Mouse (Mus musculus) ovary, adult 18-20 months (tissue): ENCODE measurements around the gene Arpp21.
"Not testable (repeated sequence)": the region's sequence is repeated elsewhere in the genome, so short reads cannot be mapped to it uniquely, and the experiment has no call there.

Source experiments
- DNase-seq: peaks from one replicate; pipeline ENCODE4 v3.0.0; 2022; ENCODE audit warnings: low spot score, mixed read lengths

The Arpp21 gene

DNA sequence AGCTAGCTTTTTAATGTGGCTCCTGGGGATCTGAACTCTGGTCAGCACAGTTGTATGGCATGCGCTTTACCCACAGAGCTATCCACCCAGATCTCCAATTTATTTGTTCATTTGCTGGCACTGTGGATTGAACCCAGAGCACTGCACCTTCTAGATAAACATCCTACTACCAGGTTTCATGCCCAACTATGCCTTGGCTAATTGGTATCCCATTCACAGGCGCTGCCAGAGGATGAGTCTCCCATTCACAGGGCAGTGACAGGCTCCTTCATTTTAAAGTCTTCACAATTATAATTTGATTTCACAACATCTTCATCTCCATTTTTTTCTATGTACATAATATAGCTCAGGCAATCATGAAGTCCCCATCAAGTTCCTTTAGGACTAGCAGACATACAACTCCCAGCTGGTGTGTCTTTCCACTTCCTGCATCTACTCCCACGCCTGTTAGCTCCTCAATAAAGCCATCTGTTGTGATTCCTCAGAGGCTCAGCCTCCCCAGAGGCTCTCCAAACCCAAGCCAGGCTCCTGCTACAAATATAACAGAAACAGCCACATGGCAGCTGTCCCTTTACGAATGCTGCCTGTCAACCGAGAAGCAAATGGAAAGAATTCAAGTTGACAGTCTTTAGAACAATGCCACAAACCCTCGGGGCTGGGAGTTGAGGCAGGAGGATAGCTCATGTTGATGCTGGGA lies 133.4 kb downstream of the Arpp21 start:
- no peak for DNase-seq

DNA sequence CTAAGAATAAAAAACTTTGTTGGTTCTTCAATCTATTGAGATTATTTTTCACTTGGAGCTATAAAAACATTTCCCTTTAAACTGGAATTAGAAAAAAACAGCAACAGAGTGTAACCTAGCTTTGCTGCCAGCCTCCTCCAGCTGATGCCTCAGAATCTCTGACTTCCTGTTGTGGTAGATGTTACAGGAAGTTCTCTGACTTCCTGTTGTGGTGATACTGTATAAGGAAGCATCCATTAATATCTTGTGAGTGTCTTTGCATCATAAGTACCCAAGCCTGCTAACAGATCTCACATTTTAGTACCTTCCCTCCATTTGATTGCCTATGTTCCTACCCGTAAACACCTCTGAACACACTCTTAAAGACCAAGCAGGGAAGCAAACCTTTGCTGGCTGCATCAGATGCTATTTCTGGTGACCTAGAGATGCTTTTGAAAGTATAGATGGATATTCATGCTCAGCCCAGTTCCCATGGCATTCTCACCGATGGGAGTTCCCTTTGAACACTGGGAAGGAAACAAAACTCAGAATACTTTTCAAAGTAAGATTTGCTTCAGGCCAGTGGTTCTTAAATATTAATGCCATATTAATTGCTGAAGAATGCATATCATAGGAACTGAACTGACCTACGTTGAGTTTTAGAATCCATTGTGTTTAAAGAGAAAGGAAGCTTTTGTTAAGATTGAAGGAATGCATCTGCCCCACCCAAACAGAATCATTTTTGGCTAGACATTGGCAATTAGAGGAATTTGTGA lies 134.7 kb downstream of the Arpp21 start:
- no peak for DNase-seq

DNA sequence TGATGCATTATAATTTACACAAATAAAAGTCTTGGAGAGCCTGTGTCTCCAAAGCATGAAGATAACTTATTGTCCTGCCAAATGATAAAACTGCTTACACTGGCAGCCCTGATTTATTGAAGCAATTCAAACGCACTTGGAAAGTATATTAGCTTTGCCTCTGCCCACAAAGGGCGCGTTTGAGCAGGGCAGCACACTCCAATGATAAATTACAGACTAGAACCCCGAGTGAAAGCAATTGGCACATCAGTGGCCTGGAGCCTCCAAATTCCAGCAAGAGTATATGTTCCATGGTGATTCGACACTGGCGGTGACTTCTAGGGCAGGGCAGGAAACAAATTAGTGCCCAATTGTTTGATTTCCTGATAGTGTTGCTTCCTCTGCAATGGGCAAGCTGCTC lies 137.5 kb downstream of the Arpp21 start:
- DNase-seq = no peak

DNA sequence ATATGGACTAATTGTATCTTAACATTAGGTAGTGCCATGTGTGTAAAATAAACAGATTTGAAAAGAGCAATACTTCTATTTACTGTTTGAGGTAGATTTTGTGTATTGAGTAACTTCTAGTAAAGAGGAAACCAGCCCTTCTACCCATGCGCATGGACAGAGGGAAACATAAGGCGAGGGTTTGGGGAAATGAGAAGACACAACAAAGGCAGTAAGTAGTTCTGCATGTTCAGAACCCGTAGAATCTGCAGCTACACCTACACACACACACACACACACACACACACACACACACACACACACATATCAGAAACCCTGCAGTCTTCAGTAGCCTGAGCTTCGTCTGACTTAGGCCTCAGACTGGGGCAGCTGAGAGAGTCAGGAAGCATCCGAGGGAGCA lies 140.0 kb downstream of the Arpp21 start:
- no peak for DNase-seq

DNA sequence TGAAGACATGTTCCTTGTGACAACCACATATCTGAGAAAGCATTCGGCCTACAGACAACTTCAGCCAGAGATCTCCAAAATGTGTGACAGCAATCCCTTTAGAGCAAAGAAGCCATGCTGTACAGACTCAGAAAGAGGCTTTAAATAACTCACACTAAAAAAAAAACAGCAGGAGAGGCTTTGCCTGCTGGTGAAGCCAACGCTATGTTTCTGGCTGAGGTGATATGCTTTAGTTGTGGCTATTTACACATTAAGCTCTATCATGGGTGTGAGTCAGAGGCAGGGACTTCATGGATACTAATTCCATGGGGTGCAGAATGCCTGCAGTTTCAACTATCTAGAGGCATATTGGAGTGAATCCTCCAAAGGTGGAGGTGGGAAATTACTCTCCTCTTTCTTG lies 140.5 kb downstream of the Arpp21 start:
- DNase-seq = no peak

DNA sequence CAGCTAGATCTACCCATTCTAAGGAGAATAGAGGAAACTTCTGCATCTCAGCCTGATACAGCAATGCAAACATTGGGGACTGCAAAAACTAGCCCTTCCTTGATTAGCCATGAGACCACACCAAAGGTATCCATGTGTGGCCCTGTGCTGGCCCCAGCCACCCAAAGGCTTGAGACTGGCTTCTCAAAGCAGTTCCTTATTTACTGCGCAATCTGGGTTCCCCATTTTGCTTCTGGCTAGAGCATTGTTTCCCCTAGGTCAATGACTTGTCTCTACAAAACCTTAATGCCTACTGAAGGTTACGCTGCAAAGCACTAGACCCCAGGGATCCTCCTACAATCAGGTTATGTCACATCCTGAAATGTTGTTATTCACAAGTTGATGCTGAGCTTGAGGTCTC lies 156.8 kb downstream of the Arpp21 start:
- no peak for DNase-seq

DNA sequence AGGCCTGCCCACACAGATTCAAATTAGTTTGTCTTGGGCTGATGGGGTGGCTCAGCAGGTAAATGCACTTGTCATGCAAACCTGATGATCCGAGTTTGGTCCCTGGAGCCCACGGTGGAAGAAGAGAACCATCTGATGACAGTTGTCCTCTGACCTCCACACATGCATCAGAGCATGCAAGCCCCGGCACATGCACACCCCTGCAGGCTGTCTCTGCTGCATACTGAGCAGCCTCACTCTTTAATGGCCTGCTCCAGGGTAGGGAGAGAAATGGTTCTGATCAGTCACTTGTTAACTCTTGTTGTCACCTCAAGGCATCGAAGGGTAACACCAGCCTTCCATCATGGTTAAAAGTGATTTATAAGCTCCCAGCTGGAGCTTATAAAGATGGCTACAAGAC lies 157.3 kb downstream of the Arpp21 start:
- DNase-seq = no peak

DNA sequence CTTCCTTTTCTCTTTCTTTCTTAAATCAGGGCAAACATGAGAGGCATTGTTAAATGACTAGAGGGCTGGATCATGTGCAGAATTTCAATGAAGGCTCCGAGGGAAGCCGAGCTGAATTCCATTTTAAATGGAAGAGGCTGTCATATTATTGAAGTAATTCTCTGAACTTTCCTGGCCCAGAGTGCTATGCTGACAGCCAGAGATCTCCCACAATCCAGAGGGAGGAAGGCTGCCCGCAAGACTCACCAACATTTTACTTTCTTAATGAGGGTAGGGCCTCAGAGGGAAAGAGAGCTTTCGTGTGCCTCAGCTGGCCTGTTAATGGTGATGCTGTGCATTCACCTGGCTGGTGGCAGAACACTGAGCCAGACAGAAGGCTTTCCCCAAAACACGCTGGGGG lies 160.5 kb downstream of the Arpp21 start:
- no peak for DNase-seq

DNA sequence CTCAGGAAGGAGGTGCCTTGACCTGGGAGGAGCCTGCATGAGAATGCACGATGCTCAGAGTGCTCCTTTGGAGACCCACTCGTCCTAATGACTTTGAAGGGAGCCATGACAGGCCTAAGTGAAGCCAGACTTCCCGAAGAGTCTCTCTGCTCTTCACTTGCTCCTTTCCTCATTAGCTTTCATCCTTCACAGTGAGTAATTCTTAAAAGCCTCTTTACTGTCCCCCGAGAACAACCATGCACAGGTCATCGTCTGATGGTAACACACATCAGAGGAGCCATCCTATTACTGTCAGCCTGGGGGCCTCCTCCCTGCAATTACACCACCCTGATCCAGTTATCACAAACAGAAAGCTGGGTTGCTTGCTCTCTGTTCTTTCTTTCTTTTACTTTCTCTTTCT lies 160.9 kb downstream of the Arpp21 start:
- no peak for DNase-seq

DNA sequence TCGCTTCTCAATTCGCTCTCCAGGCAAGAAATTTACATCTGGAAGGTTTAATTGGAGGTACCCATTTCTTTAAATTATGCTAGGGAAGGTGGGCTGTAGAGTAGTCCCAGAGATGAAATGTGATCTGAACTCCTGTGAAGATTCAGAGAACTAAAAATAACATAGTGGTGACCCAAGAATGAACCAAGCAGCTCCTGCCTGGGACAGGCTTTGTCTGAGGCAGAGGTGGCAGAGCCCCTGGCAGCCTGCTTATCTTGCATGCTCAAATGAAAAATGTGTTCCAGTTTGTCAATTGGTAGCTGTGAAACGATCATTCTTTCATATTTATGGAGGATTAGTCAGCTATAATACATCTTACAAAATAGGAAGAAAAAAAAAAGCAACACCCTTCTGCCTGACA lies 164.4 kb downstream of the Arpp21 start:
- no peak for DNase-seq

DNA sequence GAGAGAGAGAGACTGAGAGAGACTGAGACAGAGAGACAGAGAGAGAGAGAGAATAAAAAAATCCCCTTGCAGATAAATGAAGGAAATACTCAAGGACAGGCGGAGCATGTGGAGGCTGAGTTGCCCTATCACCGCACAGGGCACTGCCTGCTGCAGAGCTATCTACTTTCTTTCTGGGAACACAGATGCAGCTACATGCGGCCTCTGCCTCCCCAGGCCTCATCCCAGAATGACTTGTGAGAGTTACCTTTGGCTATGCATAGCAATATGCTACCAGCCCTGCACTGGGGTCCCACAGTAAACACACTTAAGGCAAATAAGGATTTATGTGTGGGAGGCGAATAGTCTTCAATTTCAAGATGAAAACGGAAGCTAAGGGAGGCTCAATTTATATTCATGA lies 164.8 kb downstream of the Arpp21 start:
- DNase-seq = no peak

DNA sequence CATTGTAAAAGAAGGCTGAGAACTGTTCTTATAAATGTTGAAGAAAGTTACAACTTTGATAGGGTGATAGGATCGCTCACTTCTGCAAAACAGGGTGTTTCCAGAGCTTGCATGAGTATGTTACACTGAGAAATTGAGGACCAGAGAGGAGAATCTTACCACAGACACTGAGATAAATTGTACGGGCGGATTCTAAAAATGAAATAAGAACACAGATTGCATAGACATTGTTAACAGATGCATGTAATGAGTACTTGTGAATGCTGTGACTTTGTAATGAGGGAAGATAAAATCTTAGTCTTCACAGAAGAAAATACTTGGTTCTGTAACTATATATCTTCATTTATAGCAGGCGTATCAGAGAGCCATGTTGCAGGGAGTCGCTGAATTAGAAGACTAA lies 167.5 kb downstream of the Arpp21 start:
- no peak for DNase-seq

DNA sequence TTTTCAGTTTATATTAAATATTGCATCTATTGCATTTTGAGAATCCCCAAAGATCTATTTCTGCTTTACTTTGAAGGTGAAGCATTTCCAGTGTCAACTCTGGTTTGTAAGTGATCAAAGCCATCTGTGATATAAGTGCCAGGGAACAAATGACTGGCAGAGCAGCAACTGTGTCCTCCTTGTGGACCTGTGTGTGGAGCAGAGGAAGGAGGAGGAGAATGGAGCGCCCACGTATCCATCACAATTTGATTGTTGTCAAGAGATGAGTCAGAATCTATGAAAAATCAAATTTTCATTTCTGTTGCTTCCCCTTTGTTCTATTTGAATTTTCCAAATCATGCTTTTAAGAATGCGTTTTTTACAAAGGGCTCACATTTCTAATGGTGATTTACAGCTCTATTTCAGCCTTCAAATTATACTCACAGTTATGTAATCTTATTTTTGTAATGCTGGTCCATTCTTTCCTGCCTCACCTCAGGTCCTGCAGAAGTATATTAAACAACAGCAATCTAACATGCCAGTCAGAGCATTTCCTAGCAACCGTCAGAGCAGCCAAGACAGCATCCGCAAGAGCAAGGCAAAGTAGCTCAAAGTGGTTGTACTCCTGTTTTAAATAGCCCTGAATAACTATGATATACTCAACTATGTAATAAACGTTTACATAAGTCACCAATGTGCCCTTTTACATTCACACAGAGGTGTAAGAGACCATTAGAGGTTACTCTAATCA lies 174.9 kb downstream of the Arpp21 start:
- DNase-seq = no peak

DNA sequence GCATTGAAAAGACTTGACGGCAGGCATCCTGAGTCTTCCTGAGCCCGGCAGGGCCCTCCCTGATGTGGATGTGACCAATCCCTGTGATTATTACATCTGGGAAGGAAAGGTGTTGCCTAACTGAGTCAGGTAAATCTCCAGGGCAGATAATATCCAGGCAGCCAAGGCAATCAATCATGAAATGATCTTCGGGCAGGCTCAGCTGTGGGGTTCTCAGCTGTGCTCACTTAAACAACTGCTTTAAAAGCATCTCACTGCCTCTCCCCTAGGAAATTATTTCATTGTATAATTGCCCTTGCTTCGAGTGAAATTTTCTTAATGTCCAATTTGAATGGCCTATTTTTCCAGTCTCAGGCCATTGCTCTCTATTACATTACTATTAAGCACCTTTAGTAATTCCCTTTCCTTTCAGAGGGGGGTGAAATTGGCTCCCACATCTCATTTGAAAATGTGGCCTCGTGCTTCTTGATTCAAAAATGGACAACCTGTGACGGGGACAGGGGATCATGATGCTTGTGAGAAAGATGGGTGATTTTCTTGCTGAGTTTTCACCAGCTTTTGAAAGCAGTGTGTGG lies 180.8 kb downstream of the Arpp21 start:
- DNase-seq = no peak

DNA sequence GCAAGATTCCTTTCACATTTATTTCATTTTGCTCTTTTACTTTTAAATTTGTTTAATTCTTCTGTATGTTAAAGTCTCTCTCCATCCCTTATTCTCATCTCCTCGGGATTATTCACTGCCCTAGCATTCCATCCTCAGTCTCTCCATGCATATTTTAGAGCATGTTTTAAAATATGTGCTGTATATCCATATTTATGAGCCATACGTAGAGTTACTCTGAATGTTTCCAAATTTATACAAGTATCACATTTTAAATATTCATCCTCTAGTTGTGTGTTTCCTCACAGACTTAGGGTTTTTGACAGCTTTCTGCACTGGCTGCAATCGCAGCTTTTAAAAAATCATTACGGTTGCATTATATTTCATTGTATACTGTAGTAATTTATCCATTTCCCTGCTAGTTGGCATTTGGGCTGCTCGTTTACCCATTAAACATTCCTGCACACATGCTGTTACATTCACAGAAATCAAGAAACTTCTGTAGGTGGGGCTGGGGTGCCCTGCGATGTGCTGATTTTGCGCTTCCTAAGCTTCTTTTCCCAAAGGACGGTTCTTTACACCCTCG lies 187.8 kb downstream of the Arpp21 start:
- no peak for DNase-seq

DNA sequence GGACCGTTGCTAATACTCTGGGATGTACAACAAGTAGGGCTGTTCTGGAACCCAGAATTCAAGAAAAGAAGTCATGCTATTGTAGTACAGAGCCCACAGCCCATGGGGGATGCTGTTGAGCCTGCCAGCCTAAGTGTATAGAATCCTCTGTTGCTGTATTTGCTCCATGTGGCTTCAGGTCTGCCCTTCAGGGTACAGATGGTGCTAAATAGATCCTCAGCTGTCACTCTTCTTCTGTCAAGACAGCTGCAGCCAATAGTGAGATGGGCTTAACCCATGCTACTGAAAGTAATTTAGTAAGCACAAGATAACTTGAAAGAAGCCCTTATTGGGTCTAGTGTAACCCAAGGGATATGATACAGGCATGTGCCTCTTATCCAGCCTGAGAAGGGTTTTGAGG lies 195.2 kb downstream of the Arpp21 start:
- no peak for DNase-seq

DNA sequence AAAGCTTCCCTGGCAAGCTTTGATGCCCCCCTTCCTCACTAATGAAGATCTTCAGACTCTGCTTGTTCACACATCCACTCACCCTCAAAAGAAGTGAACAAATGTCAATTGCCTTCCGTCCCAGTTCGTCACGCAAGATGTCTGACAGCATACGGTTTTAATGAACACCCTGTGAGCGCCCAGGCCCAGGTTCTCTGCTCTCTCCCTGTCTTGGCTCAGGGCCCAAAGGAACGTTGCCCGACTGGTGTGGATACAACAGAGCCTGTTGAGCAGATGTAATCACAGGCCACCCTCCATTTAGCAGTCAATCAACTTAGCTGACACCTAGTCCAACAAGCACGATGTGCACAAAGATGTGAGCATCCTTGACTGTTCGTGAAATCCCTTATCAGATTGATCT lies 198.0 kb downstream of the Arpp21 start:
- DNase-seq = no peak

DNA sequence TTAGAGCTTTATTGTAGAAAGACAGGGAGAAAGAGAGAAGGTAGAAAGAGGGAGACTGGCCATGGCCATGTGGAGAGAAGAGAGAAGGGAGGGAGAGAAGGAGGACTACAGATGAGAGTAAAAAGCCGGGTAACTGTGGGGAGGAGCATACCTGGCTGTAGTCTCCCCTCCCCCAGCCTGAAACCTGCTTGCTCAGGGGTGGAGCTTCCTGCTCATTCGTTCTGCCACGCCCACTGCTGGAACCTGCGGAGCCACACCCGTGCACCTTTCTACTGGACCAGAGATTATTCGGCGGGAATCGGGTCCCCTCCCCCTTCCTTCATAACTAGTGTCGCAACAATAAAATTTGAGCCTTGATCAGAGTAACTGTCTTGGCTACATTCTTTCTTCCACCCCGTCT lies 201.9 kb downstream of the Arpp21 start:
- DNase-seq = not testable (repeated sequence)

DNA sequence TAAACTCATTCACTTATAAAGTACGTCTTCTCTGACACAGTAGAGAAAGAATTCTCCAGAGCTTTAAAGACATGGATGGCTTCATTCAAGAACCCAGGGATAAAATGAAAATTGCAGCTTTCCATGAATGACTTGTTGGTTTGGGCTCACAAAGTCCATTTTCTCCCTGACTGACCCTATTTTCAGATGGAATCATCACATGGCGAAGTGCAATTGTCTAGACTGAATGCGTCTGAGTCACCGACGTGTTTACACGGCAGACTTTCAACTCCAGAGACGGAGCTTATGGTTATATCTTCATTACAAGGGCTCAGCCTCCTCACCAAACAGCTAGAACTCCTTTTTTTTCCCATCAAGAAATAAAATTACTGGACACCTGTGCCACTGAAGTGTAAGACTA lies 203.6 kb downstream of the Arpp21 start:
- no peak for DNase-seq

DNA sequence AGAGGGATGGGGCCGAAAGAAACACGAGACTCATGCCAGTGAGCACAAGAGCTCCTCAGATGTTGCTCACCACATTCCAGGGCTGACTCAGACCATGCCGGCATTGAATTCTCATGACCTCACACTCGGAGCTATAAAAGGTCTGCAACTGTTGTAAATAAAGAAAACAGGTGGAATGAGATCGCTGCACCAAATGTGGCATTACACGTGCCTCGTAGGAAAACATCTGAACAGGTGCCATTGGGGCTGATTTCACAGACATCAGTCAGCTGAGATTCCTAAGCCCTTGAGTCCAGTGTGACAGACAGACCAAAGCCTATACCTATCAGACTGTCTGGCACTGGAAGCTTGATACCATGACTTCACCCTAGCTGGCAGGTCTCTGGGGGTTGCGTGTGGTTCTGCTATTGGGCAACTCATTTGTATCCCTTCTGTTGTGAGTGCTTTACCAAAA lies 212.1 kb downstream of the Arpp21 start:
- DNase-seq = no peak

DNA sequence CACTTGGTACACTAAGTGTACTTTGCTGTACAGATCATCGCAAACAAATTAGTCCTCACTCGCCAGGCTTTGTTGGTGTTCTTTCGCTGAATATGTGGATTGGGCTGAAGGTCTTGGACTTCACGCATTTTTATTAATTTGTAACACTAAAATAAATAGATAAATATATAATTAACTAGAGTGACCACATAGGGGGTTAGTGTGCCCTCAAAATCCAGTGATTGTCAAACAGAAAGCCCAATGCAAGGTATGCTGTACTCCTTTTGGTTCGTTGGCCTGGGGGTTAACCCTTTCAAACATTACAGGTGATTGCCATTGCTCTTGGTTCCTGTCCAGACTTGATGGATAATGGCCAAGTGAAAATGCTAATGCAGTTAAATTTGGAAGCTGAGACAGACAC lies 212.6 kb downstream of the Arpp21 start:
- no peak for DNase-seq
